21 mouse cellular contexts compared by ENCODE assay signal in the genomic region with DNA sequence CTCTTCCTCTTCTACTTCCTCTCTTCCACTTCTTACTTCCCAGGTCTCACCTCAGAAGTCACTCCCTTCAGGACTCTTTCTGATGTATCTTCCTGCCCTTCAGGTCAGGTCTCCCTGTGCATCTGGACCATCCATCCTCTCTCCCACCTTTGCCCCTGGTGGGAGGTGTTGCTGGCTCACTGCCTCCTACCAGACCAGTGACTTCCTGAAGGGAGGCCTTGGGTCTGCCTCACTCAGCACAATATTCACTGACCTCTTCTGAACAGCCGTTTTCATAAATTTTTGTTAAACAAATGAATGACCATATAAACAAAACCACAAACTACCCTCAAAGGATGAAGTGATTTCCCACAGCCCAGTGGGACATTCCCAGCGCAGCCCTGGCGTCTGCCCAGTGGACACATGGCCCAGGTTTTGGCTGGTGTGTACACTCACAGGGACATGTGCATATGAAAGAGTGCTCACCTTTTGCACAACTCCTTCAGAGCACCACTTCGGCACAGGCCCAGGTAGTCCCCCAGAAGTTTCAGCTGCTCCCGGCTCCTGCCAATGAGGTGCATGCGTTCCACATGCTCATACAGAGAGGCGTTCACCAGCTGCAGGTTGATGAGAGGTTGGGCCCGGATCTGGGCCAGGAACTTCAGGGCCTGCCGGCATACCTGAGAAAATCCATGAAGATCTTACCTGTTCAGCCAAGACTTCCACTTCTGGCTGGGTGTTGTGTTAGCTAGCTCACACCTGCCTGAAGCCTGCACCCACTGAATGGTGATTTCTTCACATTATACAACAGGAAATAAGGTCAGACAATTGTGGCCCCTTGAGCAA. TPM values are rescaled to one million over a fixed set of nuclear protein-coding genes. Genes with fewer than 3 reads are reported as not detected.
DNase-seq lines count a peak whose midpoint lies in the region; ATAC-seq and TF ChIP-seq lines count a peak whose summit lies in the region.
"Had no signal": no experiment of that assay in that cellular context is flagged by ENCODE, and none has a peak within 500 bp of the region (broad histone marks: within the 10 kb centered on the region; RNA-seq: fewer than 3 reads in every experiment).

No protein-coding gene starts in this region.

- no peak for TF ChIP-seq EP300 in stomach, postnatal 0 days (optimal IDR thresholded peaks at IDR 0.05)

- no peak overlapping the region for H3K9ac ChIP-seq in heart, embryonic 12.5 days
- H3K9ac ChIP-seq in kidney, embryonic 16.5 days (replicated peaks; ENCODE audit: low read length) = no peak overlapping the region
- no peak overlapping the region for H3K9ac ChIP-seq in stomach, embryonic 15.5 days
- no peak overlapping the region for H3K9ac ChIP-seq in stomach, postnatal 0 days (ENCODE audit: low read length)
- H3K9ac ChIP-seq in stomach, embryonic 16.5 days (ENCODE audit: low read length) = no peak overlapping the region
- H3K9ac ChIP-seq: hindbrain, embryonic 12.5 days; midbrain, embryonic 13.5 days; neural tube, embryonic 15.5 days had no signal

- no peak for TF ChIP-seq CTCF in stomach, postnatal 0 days (IDR thresholded peaks at IDR 0.05; ENCODE audit: low read depth)

- 0 out of 2 replicates have a peak, but pooled peaks cover under 1% of the 10 kb centered on the region for H3K27me3 ChIP-seq in heart, embryonic 12.5 days (replicated peaks)
- no peaks in the 10 kb centered on the region for H3K27me3 ChIP-seq in kidney, embryonic 16.5 days (ENCODE audit: insufficient read depth, low read length)
- no peaks in the 10 kb centered on the region for H3K27me3 ChIP-seq in stomach, embryonic 15.5 days (replicated peaks)
- H3K27me3 ChIP-seq in stomach, postnatal 0 days (ENCODE audit: control insufficient read depth, insufficient read depth, low read length) = no peaks in the 10 kb centered on the region
- H3K27me3 ChIP-seq in stomach, embryonic 16.5 days (ENCODE audit: control insufficient read depth, insufficient read depth, low read length) = no peaks in the 10 kb centered on the region
- H3K27me3 ChIP-seq: Patski had no signal

- no peaks in the 10 kb centered on the region for H3K9me3 ChIP-seq in heart, embryonic 12.5 days (replicated peaks)
- H3K9me3 ChIP-seq in kidney, embryonic 16.5 days (ENCODE audit: low read length) = no peaks in the 10 kb centered on the region
- H3K9me3 ChIP-seq in stomach, embryonic 15.5 days = no peaks in the 10 kb centered on the region
- no peaks in the 10 kb centered on the region for H3K9me3 ChIP-seq in stomach, postnatal 0 days (ENCODE audit: control insufficient read depth, low read length)
- H3K9me3 ChIP-seq in stomach, embryonic 16.5 days (replicated peaks; ENCODE audit: control insufficient read depth, low read length) = no peaks in the 10 kb centered on the region
- H3K9me3 ChIP-seq: hindbrain, embryonic 12.5 days; midbrain, embryonic 13.5 days; neural tube, embryonic 15.5 days had no signal

- 91% methylated on average over 9 of the region's 9 CpGs for WGBS in heart, embryonic 12.5 days
- WGBS in kidney, embryonic 16.5 days = 82% methylated on average over 9 of the region's 9 CpGs
- 85% methylated on average over 9 of the region's 9 CpGs for WGBS in stomach, embryonic 15.5 days
- WGBS in stomach, postnatal 0 days = 83% methylated on average over 9 of the region's 9 CpGs
- 79% methylated on average over 9 of the region's 9 CpGs for WGBS in stomach, embryonic 16.5 days

- no peak overlapping the region for H3K4me2 ChIP-seq in heart, embryonic 12.5 days
- H3K4me2 ChIP-seq in kidney, embryonic 16.5 days (replicated peaks; ENCODE audit: low read depth, low read length) = 0 out of 2 replicates have a peak overlapping the region, but pooled peaks have one; percentile 3
- no peak overlapping the region for H3K4me2 ChIP-seq in stomach, embryonic 15.5 days
- no peak overlapping the region for H3K4me2 ChIP-seq in stomach, postnatal 0 days (replicated peaks; ENCODE audit: low read depth)
- H3K4me2 ChIP-seq in stomach, embryonic 16.5 days (ENCODE audit: low read depth, low read length) = no peak overlapping the region
- H3K4me2 ChIP-seq: hindbrain, embryonic 12.5 days; midbrain, embryonic 13.5 days; neural tube, embryonic 15.5 days had no signal

- peaks cover 55% of the 10 kb centered on the region for H3K36me3 ChIP-seq in heart, embryonic 12.5 days
- H3K36me3 ChIP-seq in kidney, embryonic 16.5 days (ENCODE audit: insufficient read depth, low read length) = peaks cover 26% of the 10 kb centered on the region; the same call in 1 of the 2 replicates
- H3K36me3 ChIP-seq in stomach, embryonic 15.5 days = peaks cover 12% of the 10 kb centered on the region; the same call in 1 of the 2 replicates
- peaks cover 9% of the 10 kb centered on the region for H3K36me3 ChIP-seq in stomach, postnatal 0 days (ENCODE audit: control insufficient read depth, insufficient read depth, low read length)
- H3K36me3 ChIP-seq in stomach, embryonic 16.5 days (ENCODE audit: control insufficient read depth, insufficient read depth, low read length) = 0 out of 2 replicates have a peak, but pooled peaks cover 5% of the 10 kb centered on the region

- H3K4me1 ChIP-seq in heart, embryonic 12.5 days (replicated peaks) = peaks cover 14% of the 10 kb centered on the region; the same call in 1 of the 2 replicates
- no peaks in the 10 kb centered on the region for H3K4me1 ChIP-seq in kidney, embryonic 16.5 days (ENCODE audit: insufficient read depth, low read length)
- no peaks in the 10 kb centered on the region for H3K4me1 ChIP-seq in stomach, embryonic 15.5 days
- no peaks in the 10 kb centered on the region for H3K4me1 ChIP-seq in stomach, postnatal 0 days (replicated peaks; ENCODE audit: control insufficient read depth, insufficient read depth)
- H3K4me1 ChIP-seq in stomach, embryonic 16.5 days (ENCODE audit: control insufficient read depth, insufficient read depth, low read length) = no peaks in the 10 kb centered on the region
- H3K4me1 ChIP-seq: midbrain, embryonic 13.5 days had no signal

- ATAC-seq in heart, embryonic 12.5 days (ENCODE audit: insufficient number of reproducible peaks, low FRiP score) = no peak
- no peak for ATAC-seq in kidney, embryonic 16.5 days (ENCODE audit: low FRiP score, low TSS enrichment)
- 0 out of 2 replicates have a peak, but pooled peaks have one; percentile 3 for ATAC-seq in stomach, embryonic 15.5 days (ENCODE audit: insufficient read depth, low FRiP score, low read depth)
- ATAC-seq in stomach, postnatal 0 days (ENCODE audit: low FRiP score, low TSS enrichment) = no peak
- no peak for ATAC-seq in stomach, embryonic 16.5 days (ENCODE audit: insufficient read depth, low FRiP score)
- ATAC-seq: activated CD4-positive, CD25-positive, alpha-beta regulatory T cell, adult 4 months; inflammation-experienced regulatory T-cells, adult 6 months; midbrain, embryonic 13.5 days; Patski had no signal

- 0 out of 2 replicates have a peak overlapping the region, but pooled peaks have one; percentile 7 for H3K27ac ChIP-seq in heart, embryonic 12.5 days (ENCODE audit: poor library complexity, severe bottlenecking)
- peak overlapping the region; percentile 65 for H3K27ac ChIP-seq in kidney, embryonic 16.5 days (ENCODE audit: low read length)
- H3K27ac ChIP-seq in stomach, embryonic 15.5 days = 0 out of 2 replicates have a peak overlapping the region, but pooled peaks have one; percentile 13
- no peak overlapping the region for H3K27ac ChIP-seq in stomach, postnatal 0 days (replicated peaks)
- 0 out of 2 replicates have a peak overlapping the region, but pooled peaks have one; percentile 33 for H3K27ac ChIP-seq in stomach, embryonic 16.5 days (ENCODE audit: low read length)
- H3K27ac ChIP-seq: hindbrain, embryonic 12.5 days; macrophage; midbrain, embryonic 13.5 days; neural tube, embryonic 15.5 days had no signal

- DNase-seq in heart, postnatal 4 days = no peak
- DNase-seq in kidney, adult 11 months = no peak
- no peak for DNase-seq in stomach, postnatal 0 days (ENCODE audit: low spot score)
- DNase-seq in cerebellum, postnatal 4 days (ENCODE audit: low spot score in 2 of 2) = no peak
- DNase-seq: cerebellum, adult 8-10 months; gastrocnemius, postnatal 14 days; left cerebral cortex, postnatal 4 days; right cerebral cortex, postnatal 4 days; thymus, postnatal 4 days had no signal

- H3K4me3 ChIP-seq in heart, embryonic 12.5 days = no peak overlapping the region
- no peak overlapping the region for H3K4me3 ChIP-seq in kidney, embryonic 16.5 days (ENCODE audit: low read length)
- H3K4me3 ChIP-seq in stomach, embryonic 15.5 days (replicated peaks) = no peak overlapping the region
- H3K4me3 ChIP-seq in stomach, postnatal 0 days (ENCODE audit: low read depth, low read length) = no peak overlapping the region
- H3K4me3 ChIP-seq in stomach, embryonic 16.5 days (replicated peaks; ENCODE audit: low read length) = no peak overlapping the region
- H3K4me3 ChIP-seq: hindbrain, embryonic 12.5 days; layer of hippocampus, adult 2 months; midbrain, embryonic 13.5 days; neural tube, embryonic 15.5 days had no signal

RNA-seq across cellular contexts. Expression of gene Arhgap27, which starts 7.1 kb away (rescaled TPM):
- polyA plus RNA-seq in heart, embryonic 12.5 days (2016; fragmentation: Nextera tagmentation; extraction: Ambion mirVana) = 6.7 and 8.9 TPM in 2 replicates
- total RNA-seq in heart, postnatal 4 days (2021) = 10 to 100 TPM; 23.5 to 25.4 TPM
- polyA plus RNA-seq in kidney, embryonic 16.5 days (2015; fragmentation: Nextera tagmentation; extraction: Ambion mirVana) = 17.8 and 18.7 TPM in 2 replicates
- polyA plus RNA-seq in stomach, embryonic 15.5 days (2015; fragmentation: Nextera tagmentation; extraction: Ambion mirVana) = 21.2 and 21.5 TPM in 2 replicates
- 18.2 and 22.1 TPM in 2 replicates for polyA plus RNA-seq in stomach, postnatal 0 days (2015; fragmentation: Nextera tagmentation; extraction: Ambion mirVana)
- polyA plus RNA-seq in stomach, embryonic 16.5 days (2015; fragmentation: Nextera tagmentation; extraction: Ambion mirVana) = 19.1 and 22.0 TPM in 2 replicates

RNA-seq across cellular contexts. Expression of gene Plekhm1, which starts 41.9 kb away (rescaled TPM):
- 7.4 and 7.5 TPM in 2 replicates for polyA plus RNA-seq in heart, embryonic 12.5 days (2016; fragmentation: Nextera tagmentation; extraction: Ambion mirVana)
- 1 to 10 TPM; 8.6 to 9.5 TPM for total RNA-seq in heart, postnatal 4 days (2021)
- polyA plus RNA-seq in kidney, embryonic 16.5 days (2015; fragmentation: Nextera tagmentation; extraction: Ambion mirVana) = 9.2 and 10.3 TPM in 2 replicates
- polyA plus RNA-seq in stomach, embryonic 15.5 days (2015; fragmentation: Nextera tagmentation; extraction: Ambion mirVana) = 5.9 and 6.2 TPM in 2 replicates
- polyA plus RNA-seq in stomach, postnatal 0 days (2015; fragmentation: Nextera tagmentation; extraction: Ambion mirVana) = 3.6 and 4.2 TPM in 2 replicates
- 7.5 and 8.5 TPM in 2 replicates for polyA plus RNA-seq in stomach, embryonic 16.5 days (2015; fragmentation: Nextera tagmentation; extraction: Ambion mirVana)
